Mouse (Mus musculus) heart, postnatal 36 days (tissue): ENCODE measurements at regions not wholly inside any gene's neighbourhood (a gene's known extent, or its start where the extent isn't known, plus 50 kb on each side); places are given as distances from the start of the nearest gene placed in this dataset.

Experiments
- DNase-seq, 2 experiments: peaks; one replicate each; pipeline ENCODE4 v3.0.0; 2021 to 2022
- intact Hi-C: fragments of 180-260 bp; cut with DNase I; formaldehyde crosslinking; loops from one replicate; pipeline ENCODE4 v1.15.1; 2025

GRCm38 (mm10) chr1:50622870-50623607, 277.4 kb upstream of the Tmeff2 start:
- intact Hi-C loops: no loop called here
- no peak for DNase-seq

- DNase-seq: no peak
- intact Hi-C loops: no loop called here
Observed at GRCm38 (mm10) chr1:50629000-50629399, 271.4 kb upstream of the Tmeff2 start.

- intact Hi-C loops: no loop called here
- no peak for DNase-seq
Observed at GRCm38 (mm10) chr1:50629473-50630071, 270.9 kb upstream of the Tmeff2 start.

- intact Hi-C loops: no loop called here
- no peak for DNase-seq
Observed at GRCm38 (mm10) chr1:50637992-50638391, 262.5 kb upstream of the Tmeff2 start.

GRCm38 (mm10) chr1:50646931-50647674, 253.3 kb upstream of the Tmeff2 start:
- intact Hi-C loops: no loop called here
- DNase-seq: no peak

GRCm38 (mm10) chr1:50651974-50652665, 248.3 kb upstream of the Tmeff2 start:
- DNase-seq: no peak
- intact Hi-C loops: no loop called here

- DNase-seq: no peak
- intact Hi-C loops: no loop called here
Observed at GRCm38 (mm10) chr1:50665139-50665538, 235.3 kb upstream of the Tmeff2 start.

- intact Hi-C loops: no loop called here
- DNase-seq: no peak
Observed at GRCm38 (mm10) chr1:50682971-50683370, 217.5 kb upstream of the Tmeff2 start.

GRCm38 (mm10) chr1:50685361-50685760, 215.1 kb upstream of the Tmeff2 start:
- intact Hi-C loops: no loop called here
- no peak for DNase-seq

GRCm38 (mm10) chr1:50696916-50697315, 203.5 kb upstream of the Tmeff2 start:
- intact Hi-C loops: no loop called here
- peak; percentile 2 to 10 for DNase-seq

- DNase-seq: no peak
- intact Hi-C loops: no loop called here
Observed at GRCm38 (mm10) chr1:50697333-50698216, 202.9 kb upstream of the Tmeff2 start.

GRCm38 (mm10) chr1:50704639-50705038, 195.8 kb upstream of the Tmeff2 start:
- DNase-seq: no peak
- intact Hi-C loops: no loop called here

- intact Hi-C loops: no loop called here
- DNase-seq: no peak
Observed at GRCm38 (mm10) chr1:50745049-50745448, 155.4 kb upstream of the Tmeff2 start.

GRCm38 (mm10) chr1:50770211-50770610, 130.2 kb upstream of the Tmeff2 start:
- intact Hi-C loops: no loop called here

GRCm38 (mm10) chr1:50795264-50795663, 105.2 kb upstream of the Tmeff2 start:
- no peak for DNase-seq

More at GRCm38 (mm10) chr1:50770211-50770610, 130.2 kb upstream of the Tmeff2 start:
- no peak for DNase-seq

GRCm38 (mm10) chr1:50798166-50798565, 102.3 kb upstream of the Tmeff2 start:
- intact Hi-C loops: no loop called here
- DNase-seq: no peak

More at GRCm38 (mm10) chr1:50795264-50795663, 105.2 kb upstream of the Tmeff2 start:
- intact Hi-C loops: no loop called here

GRCm38 (mm10) chr1:50806321-50806720, 94.1 kb upstream of the Tmeff2 start:
- intact Hi-C loops: no loop called here

GRCm38 (mm10) chr1:50806821-50807220, 93.6 kb upstream of the Tmeff2 start:
- no peak for DNase-seq
- intact Hi-C loops: no loop called here

More at GRCm38 (mm10) chr1:50806321-50806720, 94.1 kb upstream of the Tmeff2 start:
- no peak for DNase-seq

- no peak for DNase-seq
- intact Hi-C loops: no loop called here
Observed at GRCm38 (mm10) chr1:50831663-50832062, 68.8 kb upstream of the Tmeff2 start.

GRCm38 (mm10) chr1:50836123-50836522, 64.3 kb upstream of the Tmeff2 start:
- no peak for DNase-seq
- intact Hi-C loops: no loop called here
